Mouse (Mus musculus) heart, embryonic 11.5 days (tissue): Measurements from ENCODE around the gene Eml1. TPM values are rescaled to one million over a fixed set of nuclear protein-coding genes. Genes with fewer than 3 reads are reported as not detected.

Source experiments
- ATAC-seq: fragments of 200-750 bp; cut with Nextera tagmentation; replicated peaks from 2 replicates; pipeline ENCODE4 v1.8.0; 2017; ENCODE audit warnings: moderate library complexity; ENCODE audit not compliant: insufficient number of reproducible peaks, low FRiP score, low TSS enrichment
- H3K27ac ChIP-seq: fragments of 300-500 bp; sonication (generic); 2 replicates; pipeline ENCODE4 v1.5.1; 2014; ENCODE audit warnings: mild to moderate bottlenecking, low read depth, low read length
- H3K27me3 ChIP-seq: fragments of 300-500 bp; sonication (generic); 2 replicates; pipeline ENCODE4 v1.6.1; 2014; ENCODE audit warnings: mild to moderate bottlenecking, low read length, mixed read lengths; ENCODE audit not compliant: control insufficient read depth, insufficient read depth
- H3K36me3 ChIP-seq: fragments of 300-500 bp; sonication (generic); 2 replicates; pipeline ENCODE4 v1.6.1; 2014; ENCODE audit warnings: mild to moderate bottlenecking, low read length, moderate library complexity, mixed read lengths; ENCODE audit not compliant: control insufficient read depth, insufficient read depth
- H3K4me1 ChIP-seq: fragments of 300-500 bp; sonication (generic); 2 replicates; pipeline ENCODE4 v1.6.1; 2014; ENCODE audit warnings: low read length; ENCODE audit not compliant: control insufficient read depth, insufficient read depth
- H3K4me2 ChIP-seq: fragments of 300-500 bp; sonication (generic); 2 replicates; pipeline ENCODE4 v1.6.1; 2014; ENCODE audit warnings: mild to moderate bottlenecking, moderate library complexity
- H3K4me3 ChIP-seq: fragments of 300-500 bp; sonication (generic); 2 replicates; pipeline ENCODE4 v1.5.1; 2014; ENCODE audit warnings: low read depth, low read length
- H3K9ac ChIP-seq: fragments of 300-500 bp; sonication (generic); 2 replicates; pipeline ENCODE4 v1.6.1; 2014; ENCODE audit warnings: mild to moderate bottlenecking, low read depth, low read length, moderate library complexity
- H3K9me3 ChIP-seq: fragments of 300-500 bp; sonication (generic); replicated peaks from 2 replicates; pipeline ENCODE4 v1.6.1; 2016; ENCODE audit warnings: low read length; ENCODE audit not compliant: control insufficient read depth
- WGBS: fragments of 180-500 bp; shearing (Covaris S2); extraction: QIAGEN DNeasy Blood & Tissue Kit; methylation state at CpG from one replicate; pipeline ENCODE4 v1.1.7; 2014; ENCODE audit not compliant: insufficient replicate concordance; 5-methylcytosine and 5-hydroxymethylcytosine counted together
- polyA plus RNA-seq: library from polyadenylated mRNA; unstranded; fragments of >200 nt; fragmentation: Nextera tagmentation; extraction: Ambion mirVana; gene quantifications from 2 replicates; pipeline ENCODE4 v1.2.1, GENCODE M21; 2014

Gene Eml1
- 48.3 and 48.7 TPM in 2 replicates for polyA plus RNA-seq

DNA sequence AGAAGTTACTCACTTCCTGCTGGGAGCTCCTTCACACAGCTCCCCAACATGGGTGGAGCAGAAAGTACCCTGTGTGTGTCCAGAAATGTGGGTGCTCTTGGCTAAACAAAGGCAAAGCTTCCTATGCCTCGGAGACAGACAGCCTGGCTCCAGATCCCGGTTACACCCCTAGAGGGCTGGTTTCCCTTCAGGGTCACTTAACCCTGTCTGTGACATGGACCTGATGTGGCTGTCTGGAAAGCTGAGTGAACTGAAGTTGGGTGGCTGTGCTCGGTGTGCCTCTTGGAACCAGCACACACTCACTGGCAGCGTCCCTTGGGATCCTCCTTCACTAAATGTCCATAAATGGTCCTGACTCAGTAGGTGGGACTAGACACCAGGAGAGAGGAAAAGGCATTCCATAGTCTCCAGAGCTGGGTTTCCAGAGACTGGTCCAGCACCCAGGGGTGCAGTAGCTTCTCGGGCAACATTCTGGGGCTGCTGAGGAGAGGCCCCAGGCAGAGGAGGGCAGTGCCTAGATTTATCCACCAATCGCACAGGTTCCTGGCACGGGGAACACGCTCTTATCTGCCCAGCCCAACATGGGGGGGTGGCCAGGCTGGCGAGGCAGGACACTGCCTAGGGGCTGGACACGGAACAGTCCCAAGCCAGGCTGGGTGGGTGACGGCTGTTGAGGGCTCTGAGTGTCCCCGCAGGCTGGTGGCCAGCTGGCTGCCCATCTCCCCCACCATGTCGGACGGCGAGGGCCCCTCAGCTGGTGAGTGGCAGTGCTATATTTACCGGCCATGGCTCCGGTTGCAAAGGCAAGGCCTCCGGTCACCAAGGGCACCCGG is at the start of gene Eml1:
Eml1 (plus strand) TSS at position 362 of the 833 bp plus-strand sequence.
- H3K9me3 ChIP-seq, result no peaks in the 10 kb centered on the region
- H3K27me3 ChIP-seq, result no peaks in the 10 kb centered on the region
- peak within 1 kb of the TSS; percentile 31 for H3K4me3 ChIP-seq
- peaks cover 26% of the 10 kb centered on the region for H3K4me1 ChIP-seq
- 29% methylated on average over 19 of the region's 19 CpGs for WGBS
- peak within 1 kb of the TSS; percentile 88 for H3K27ac ChIP-seq
- peak within 1 kb of the TSS; percentile 64 for H3K9ac ChIP-seq
- peak within 1 kb of the TSS; percentile 60 for H3K4me2 ChIP-seq
- ATAC-seq, result peak; percentile 56
- H3K36me3 ChIP-seq, result no peaks in the 10 kb centered on the region

DNA sequence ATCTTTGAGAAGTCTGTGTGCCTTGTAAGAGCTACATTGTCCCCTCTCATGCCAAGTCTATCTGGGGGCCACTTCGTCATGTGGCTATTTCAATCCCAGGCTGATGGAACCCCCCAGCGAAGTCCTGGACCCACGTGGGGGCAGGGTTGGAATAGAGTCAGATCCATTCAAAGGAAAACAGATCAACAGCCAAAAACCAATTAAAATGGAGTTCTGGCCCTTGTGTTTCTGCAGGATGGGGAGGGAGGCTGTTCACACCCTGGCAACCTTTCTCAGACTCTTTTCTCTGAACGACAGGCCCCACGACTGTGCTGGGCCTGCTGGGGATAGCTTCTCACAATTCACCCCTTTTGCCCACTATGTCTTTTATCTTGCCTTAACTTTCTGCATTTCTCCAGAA is 44.4 kb upstream of the Eml1 start:
- ATAC-seq, result no peak
- no peak overlapping the region for H3K4me3 ChIP-seq
- peaks cover 48% of the 10 kb centered on the region for H3K27me3 ChIP-seq
- 53% methylated on average over 5 of the region's 5 CpGs for WGBS
- no peaks in the 10 kb centered on the region for H3K36me3 ChIP-seq
- H3K9ac ChIP-seq, result no peak overlapping the region
- H3K4me1 ChIP-seq, result peaks cover 16% of the 10 kb centered on the region
- no peak overlapping the region for H3K4me2 ChIP-seq
- H3K27ac ChIP-seq, result no peak overlapping the region
- no peaks in the 10 kb centered on the region for H3K9me3 ChIP-seq

DNA sequence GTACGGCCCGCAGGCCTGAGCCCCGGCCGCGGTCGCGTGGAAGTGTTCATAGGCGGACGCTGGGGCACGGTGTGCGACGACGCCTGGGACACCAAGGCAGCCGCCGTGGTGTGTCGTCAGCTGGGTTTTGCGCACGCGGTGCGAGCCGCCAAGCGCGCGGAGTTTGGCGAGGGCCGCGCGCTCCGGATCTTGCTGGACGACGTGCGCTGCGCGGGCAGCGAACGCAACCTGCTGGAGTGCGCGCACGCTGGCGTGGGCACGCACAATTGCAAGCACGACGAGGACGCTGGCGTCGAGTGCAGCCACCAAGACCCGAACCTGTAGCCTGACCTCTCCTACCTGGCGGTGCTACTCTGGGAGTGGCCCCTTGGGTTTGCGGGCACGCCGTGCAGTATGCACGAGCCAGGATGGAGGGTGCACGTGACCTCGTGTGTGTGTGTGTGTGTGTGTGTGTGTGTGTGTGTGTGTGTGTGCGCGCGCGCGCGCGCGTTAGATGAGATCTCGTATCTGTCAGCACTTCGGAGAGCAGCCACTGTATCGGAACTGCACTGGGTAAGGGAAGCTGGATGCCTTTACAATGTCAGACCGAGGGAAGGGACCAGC is 42.8 kb upstream of the Eml1 start:
- Histone ChIP-seq H3K4me3 (peak overlapping the region; percentile 43), H3K36me3 (no peaks in the 10 kb centered on the region), H3K27ac (no peak overlapping the region), H3K9ac (no peak overlapping the region), H3K27me3 (peaks cover 48% of the 10 kb centered on the region), H3K4me2 (peak overlapping the region; percentile 75), H3K9me3 (no peaks in the 10 kb centered on the region), H3K4me1 (peaks cover 18% of the 10 kb centered on the region)
- 1% methylated on average over 66 of the region's 66 CpGs for WGBS
- no peak for ATAC-seq

DNA sequence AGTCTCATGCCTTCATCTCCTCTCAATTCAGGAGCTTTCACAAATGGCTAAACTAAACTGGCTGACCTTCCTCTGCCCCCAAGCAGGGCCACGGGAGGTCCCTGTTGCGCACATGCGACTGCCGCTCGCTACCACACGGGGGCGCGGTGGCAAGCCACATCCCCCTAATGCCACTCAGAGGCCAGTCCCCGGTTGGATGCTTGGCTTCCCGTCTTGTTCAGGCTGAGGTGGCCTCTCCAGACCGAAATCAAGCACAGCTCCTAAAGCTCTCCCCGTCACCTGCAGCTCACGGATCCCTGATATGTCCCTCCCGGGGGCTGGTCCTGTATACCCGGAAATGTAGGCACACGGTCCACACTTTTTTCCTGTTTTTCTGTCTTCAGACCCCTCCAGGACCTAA is 37.7 kb upstream of the Eml1 start:
- peaks cover 52% of the 10 kb centered on the region for H3K27me3 ChIP-seq
- WGBS, result 1% methylated on average over 16 of the region's 16 CpGs
- H3K9ac ChIP-seq, result peak overlapping the region; percentile 17; the same call in 1 of the 2 replicates

DNA sequence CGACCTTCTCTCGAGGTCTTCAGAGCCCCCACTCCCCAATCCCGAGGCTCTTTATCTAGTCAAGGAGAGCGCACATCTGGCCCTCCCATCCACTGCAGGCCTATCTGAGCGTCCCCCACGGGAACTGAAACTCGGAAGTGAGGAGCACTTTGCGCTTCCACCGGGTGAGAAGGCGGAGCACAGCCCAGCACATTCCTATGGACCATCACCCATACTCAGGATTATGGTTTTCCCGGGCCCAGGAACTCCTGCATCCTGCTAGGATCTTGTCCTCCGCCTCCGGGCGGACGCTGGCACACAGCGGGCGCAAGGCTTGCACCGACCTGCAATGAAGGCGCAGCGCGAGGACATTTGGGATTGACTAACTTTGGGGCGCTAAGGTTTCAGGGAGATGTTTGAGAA is 37.3 kb upstream of the Eml1 start:
- Histone ChIP-seq H3K27ac (no peak overlapping the region), H3K4me1 (peaks cover 11% of the 10 kb centered on the region), H3K36me3 (no peaks in the 10 kb centered on the region), H3K4me3 (peak overlapping the region; percentile 42), H3K9me3 (no peaks in the 10 kb centered on the region), H3K27me3 (peaks cover 47% of the 10 kb centered on the region), H3K9ac (peak overlapping the region; percentile 17; the same call in 1 of the 2 replicates), H3K4me2 (peak overlapping the region; percentile 97)
- ATAC-seq, result peak; percentile 31; the same call in 1 of the 2 replicates
- 1% methylated on average over 22 of the region's 22 CpGs for WGBS

More for the DNA sequence above, 37.7 kb upstream of the Eml1 start:
- Histone ChIP-seq H3K36me3 (no peaks in the 10 kb centered on the region), H3K4me2 (peak overlapping the region; percentile 97), H3K9me3 (no peaks in the 10 kb centered on the region), H3K4me1 (peaks cover 14% of the 10 kb centered on the region), H3K27ac (no peak overlapping the region), H3K4me3 (peak overlapping the region; percentile 42)
- ATAC-seq, result peak; percentile 36; the same call in 1 of the 2 replicates

DNA sequence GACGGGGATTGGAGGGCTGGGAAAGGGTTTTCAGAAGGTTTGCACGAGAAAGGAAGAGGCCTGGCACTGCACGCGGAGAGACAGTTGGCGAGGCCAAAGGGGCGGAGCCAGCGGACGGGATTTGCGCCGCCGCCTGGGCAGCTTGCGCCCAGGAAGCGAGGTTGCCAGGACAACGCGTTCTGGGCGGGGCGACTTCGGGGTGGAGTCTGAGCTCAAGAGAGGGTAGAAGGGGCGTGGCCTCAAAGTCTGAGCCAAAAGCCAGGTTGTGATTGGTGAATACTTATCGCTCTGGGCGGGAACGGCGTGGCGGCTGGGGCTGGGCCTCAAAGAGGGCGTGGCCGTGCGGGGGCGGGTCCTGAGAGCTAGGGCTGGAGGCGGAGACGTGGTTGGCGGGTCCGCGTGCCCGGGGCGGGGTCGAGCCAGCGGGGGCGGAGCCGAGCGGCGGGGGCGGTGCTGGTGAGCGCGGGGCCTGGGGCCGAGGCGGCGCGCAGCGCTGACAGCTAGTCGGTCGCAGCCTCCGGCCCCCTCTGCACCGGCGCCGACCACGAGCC is 36.8 kb upstream of the Eml1 start, which contains the start of gene Cyp46a1:
Cyp46a1 (plus strand) TSS at position 487 of the 551 bp plus-strand sequence.
- Histone ChIP-seq H3K4me2 (peak within 1 kb of the TSS; percentile 97), H3K9ac (peak within 1 kb of the TSS; percentile 69), H3K36me3 (no peaks in the 10 kb centered on the region), H3K9me3 (no peaks in the 10 kb centered on the region), H3K4me3 (peak within 1 kb of the TSS; percentile 62), H3K27me3 (peaks cover 45% of the 10 kb centered on the region), H3K4me1 (peaks cover 9% of the 10 kb centered on the region), H3K27ac (peak within 1 kb of the TSS; percentile 51; the same call in 1 of the 2 replicates)
- peak; percentile 90 for ATAC-seq
- WGBS, result 0% methylated on average over 37 of the region's 56 CpGs

DNA sequence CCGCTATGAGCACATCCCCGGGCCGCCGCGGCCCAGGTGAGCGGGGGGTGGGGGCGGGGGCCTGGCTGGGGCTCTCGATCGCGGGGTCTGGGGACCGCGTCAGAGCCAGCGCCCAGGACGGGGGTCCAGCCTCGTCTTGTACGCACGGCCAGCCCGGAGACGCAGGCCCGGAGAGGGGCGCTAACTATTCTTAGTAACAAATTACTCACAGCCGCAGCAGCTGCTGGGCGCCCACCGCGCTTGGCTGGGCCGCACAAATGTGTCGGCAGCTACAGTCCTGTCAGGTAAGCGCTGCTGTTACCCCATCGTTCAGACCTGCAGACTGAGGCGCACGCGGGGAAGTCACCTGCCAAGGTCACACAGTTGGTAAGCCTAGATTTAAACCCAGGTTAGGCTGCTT is 36.2 kb upstream of the Eml1 start:
- peak overlapping the region; percentile 97 for H3K4me2 ChIP-seq
- peak overlapping the region; percentile 51; the same call in 1 of the 2 replicates for H3K27ac ChIP-seq
- peak overlapping the region; percentile 69 for H3K9ac ChIP-seq
- H3K36me3 ChIP-seq, result no peaks in the 10 kb centered on the region
- WGBS, result 1% methylated on average over 30 of the region's 32 CpGs
- no peak; the same call in none of the 2 replicates for ATAC-seq
- peak overlapping the region; percentile 62 for H3K4me3 ChIP-seq
- H3K4me1 ChIP-seq, result peaks cover 9% of the 10 kb centered on the region
- peaks cover 43% of the 10 kb centered on the region for H3K27me3 ChIP-seq
- no peaks in the 10 kb centered on the region for H3K9me3 ChIP-seq

DNA sequence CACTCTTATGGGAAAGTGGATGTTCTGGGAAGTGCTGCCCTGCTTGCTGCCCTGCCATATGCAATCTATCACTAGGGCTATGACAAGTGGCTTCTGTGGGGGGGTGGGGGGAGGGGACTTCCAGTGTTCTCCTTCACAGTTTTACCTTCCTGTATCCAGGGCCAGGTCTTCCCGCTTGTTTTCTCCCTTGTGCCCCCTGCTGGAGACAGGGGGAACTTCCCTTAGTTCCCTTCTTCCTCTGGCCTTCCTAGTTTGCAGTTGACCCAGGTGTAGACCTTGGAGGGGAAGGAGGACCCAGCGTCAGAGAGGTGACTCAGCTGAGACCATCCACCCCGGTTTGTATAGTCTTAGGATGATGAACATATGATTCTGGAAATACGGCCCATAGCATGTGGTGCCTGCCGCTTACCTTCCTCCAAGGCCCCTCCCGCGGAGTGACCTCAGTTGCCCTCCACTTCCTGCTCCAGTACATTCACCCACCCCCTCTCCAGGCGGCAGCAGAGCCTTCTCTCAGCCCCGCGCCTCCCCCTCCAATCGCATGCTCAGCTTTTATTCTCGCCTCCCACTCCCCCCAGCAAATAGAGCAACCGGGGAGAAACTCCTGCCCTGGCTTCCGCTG is 32.1 kb upstream of the Eml1 start:
- Histone ChIP-seq H3K27ac (no peak overlapping the region), H3K4me1 (peaks cover 3% of the 10 kb centered on the region), H3K36me3 (no peaks in the 10 kb centered on the region), H3K9ac (peak overlapping the region; percentile 28; the same call in 1 of the 2 replicates), H3K4me3 (no peak overlapping the region), H3K4me2 (peak overlapping the region; percentile 24), H3K9me3 (no peaks in the 10 kb centered on the region), H3K27me3 (peaks cover 40% of the 10 kb centered on the region)
- WGBS, result 18% methylated on average over 14 of the region's 14 CpGs
- ATAC-seq, result no peak
